Mouse (Mus musculus): ENCODE data around the gene Nfasc.

- no peak for TF ChIP-seq CTCF (IDR thresholded peaks at IDR 0.05; ENCODE audit: borderline replicate concordance, control insufficient read depth, extremely low read depth, insufficient read depth, low read length, poor library complexity)
- TF ChIP-seq POLR2A (IDR thresholded peaks at IDR 0.05; ENCODE audit: control insufficient read depth, extremely low read depth, insufficient read depth, low read length, poor library complexity): no peak
These were observed 182.6 kb downstream of the Nfasc start for GRCm38 (mm10) chr1:132559045-132559444.

All from thymus, adult 2 months (tissue).